Mouse (Mus musculus): ENCODE data around the gene Slc37a1.

DNA sequence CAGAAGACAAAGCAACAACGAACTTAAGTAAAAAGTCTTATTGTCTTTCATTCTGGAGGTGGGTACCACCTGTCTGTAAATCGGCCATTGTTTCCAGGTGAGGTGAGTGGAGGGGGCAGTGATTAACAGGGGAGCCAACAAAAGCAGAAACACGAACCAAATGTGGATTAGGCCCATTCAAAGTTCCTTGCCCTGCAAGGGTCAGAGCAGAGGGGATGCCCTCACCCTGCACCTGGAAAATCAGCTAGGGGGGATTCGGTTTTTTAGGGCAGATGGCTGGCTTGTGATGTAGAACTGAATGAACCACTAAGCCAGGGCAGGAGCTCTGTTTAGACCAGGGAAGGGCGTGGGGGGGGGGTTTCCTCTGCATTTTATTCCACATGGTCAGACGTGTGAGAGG is 22.2 kb upstream of the Slc37a1 start:
- TF ChIP-seq CTCF (IDR thresholded peaks at IDR 0.05; ENCODE audit: low read depth, low read length) (no peak), POLR2A (IDR thresholded peaks at IDR 0.05; ENCODE audit: extremely low read depth, insufficient read depth, low read length) (no peak)
